Mouse (Mus musculus) liver, embryonic 14.5 days (tissue): ENCODE measurements around the gene Ppt1. TPM values are rescaled to one million over a fixed set of nuclear protein-coding genes. Genes with fewer than 3 reads are reported as not detected.

Experiments used
- ATAC-seq: fragments of 200-750 bp; cut with Nextera tagmentation; 2 replicates; pipeline ENCODE4 v1.8.0; 2017; ENCODE audit warnings: moderate number of reproducible peaks, mild to moderate bottlenecking, moderate library complexity; ENCODE audit not compliant: insufficient read depth
- DNase-seq, 3 experiments: peaks; one replicate each; pipeline ENCODE4 v3.0.0-alpha.2; 2012 to 2013; ENCODE audit warnings: low read depth in 3 of 3, low spot score in 3 of 3
- H3K27ac ChIP-seq: fragments of 300-500 bp; sonication (generic); 2 replicates; pipeline ENCODE4 v1.5.1; 2014; ENCODE audit warnings: moderate library complexity, mild to moderate bottlenecking, control low read depth, inconsistent platforms
- H3K27me3 ChIP-seq: fragments of 300-500 bp; sonication (generic); 2 replicates; pipeline ENCODE4 v1.6.1; 2014; ENCODE audit warnings: mild to moderate bottlenecking, low read length, moderate library complexity; ENCODE audit not compliant: control insufficient read depth, insufficient read depth
- H3K36me3 ChIP-seq: fragments of 300-500 bp; sonication (generic); replicated peaks from 2 replicates; pipeline ENCODE4 v1.6.1; 2014; ENCODE audit warnings: low read depth; ENCODE audit not compliant: control insufficient read depth, insufficient read depth
- H3K4me1 ChIP-seq, 2 experiments: fragments of 200-500 bp in 1 of 2; fragments of 300-500 bp in 1 of 2; sonication (generic) in 1 of 2; replicated peaks; 2 replicates each; pipeline ENCODE4 v1.6.1; 2012 to 2014; ENCODE audit warnings: antibody characterized with exemption in 1 of 2, inconsistent platforms in 1 of 2, low read length in 1 of 2; ENCODE audit not compliant: control insufficient read depth in 2 of 2, insufficient read depth in 2 of 2
- H3K4me2 ChIP-seq: fragments of 300-500 bp; sonication (generic); 2 replicates; pipeline ENCODE4 v1.6.1; 2014; ENCODE audit warnings: low read depth, mild to moderate bottlenecking, control low read depth, moderate library complexity
- H3K4me3 ChIP-seq, 2 experiments: fragments of 200-500 bp in 1 of 2; fragments of 300-500 bp in 1 of 2; sonication (generic) in 1 of 2; 2 replicates each; pipeline ENCODE4 v1.5.1; 2012 to 2014; ENCODE audit warnings: low read depth in 2 of 2, low read length in 2 of 2, mild to moderate bottlenecking in 2 of 2, control low read depth in 1 of 2, inconsistent platforms in 1 of 2, moderate library complexity in 1 of 2; ENCODE audit not compliant: insufficient read depth in 1 of 2
- H3K9ac ChIP-seq: fragments of 300-500 bp; sonication (generic); replicated peaks from 2 replicates; pipeline ENCODE4 v1.6.1; 2014; ENCODE audit warnings: mild to moderate bottlenecking, control low read depth, moderate library complexity
- H3K9me3 ChIP-seq: fragments of 300-500 bp; sonication (generic); 2 replicates; pipeline ENCODE4 v1.6.1; 2016; ENCODE audit warnings: low read length, mixed read lengths; ENCODE audit not compliant: control insufficient read depth
- CTCF ChIP-seq: IDR thresholded peaks from 2 replicates; pipeline ENCODE4 v1.5.1; 2016; ENCODE audit warnings: antibody characterized with exemption, low read depth, control low read depth
- EP300 ChIP-seq: IDR thresholded peaks from 2 replicates; pipeline ENCODE4 v1.6.1; 2016; ENCODE audit warnings: antibody characterized with exemption, low read depth
- WGBS: fragments of 180-500 bp; shearing (Covaris S2); extraction: QIAGEN DNeasy Blood & Tissue Kit; methylation state at CpG from one replicate; pipeline ENCODE4 v1.1.7; 2014; ENCODE audit not compliant: insufficient replicate concordance; 5-methylcytosine and 5-hydroxymethylcytosine counted together
- polyA plus RNA-seq, 2 experiments: library from polyadenylated mRNA; depleted of rRNA in 1 of 2; stranded (reverse) in 1 of 2; unstranded in 1 of 2; fragments of >200 nt; fragmentation: Nextera tagmentation in 1 of 2; extraction: Ambion mirVana in 1 of 2; gene quantifications; 2 replicates each; pipeline versions ENCODE4 v1.2.1 to v1.2.3; 2012 to 2014

Ppt1 gene
- polyA plus RNA-seq, 2 experiments: 10.4 to 17.6 TPM

DNA sequence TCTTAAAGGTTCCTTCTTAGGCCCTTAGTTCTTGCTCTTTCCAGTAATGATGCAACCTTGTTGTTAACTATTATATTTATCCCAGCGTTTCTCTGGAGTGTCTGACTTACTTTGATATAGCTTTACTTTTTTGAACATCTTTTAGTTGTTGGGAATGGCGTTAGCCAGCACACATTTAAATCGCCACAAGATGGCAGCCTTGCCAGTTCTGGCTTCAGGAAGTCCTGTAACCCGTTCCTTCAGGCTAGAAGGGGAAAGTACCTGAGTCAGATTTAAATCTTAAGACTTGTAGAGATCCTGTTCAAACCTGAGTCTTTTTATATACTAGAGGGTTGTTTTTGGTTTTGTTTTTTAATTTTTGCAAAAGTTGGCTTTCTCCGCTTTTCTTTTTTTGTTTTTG is 62.3 kb downstream of the Ppt1 start:
- Histone ChIP-seq H3K4me2 (no peak overlapping the region), H3K9ac (no peak overlapping the region), H3K4me3 (no peak overlapping the region), H3K27me3 (no peaks in the 10 kb centered on the region), H3K9me3 (no peaks in the 10 kb centered on the region), H3K4me1 (no peaks in the 10 kb centered on the region; a peak in 1 of 4 replicates), H3K27ac (no peak overlapping the region), H3K36me3 (no peaks in the 10 kb centered on the region)
- no peak for ATAC-seq
- DNase-seq: no peak
- no peak for TF ChIP-seq EP300
- TF ChIP-seq CTCF: peak; percentile 58
- WGBS: 17% methylated on average over 5 of the region's 5 CpGs

DNA sequence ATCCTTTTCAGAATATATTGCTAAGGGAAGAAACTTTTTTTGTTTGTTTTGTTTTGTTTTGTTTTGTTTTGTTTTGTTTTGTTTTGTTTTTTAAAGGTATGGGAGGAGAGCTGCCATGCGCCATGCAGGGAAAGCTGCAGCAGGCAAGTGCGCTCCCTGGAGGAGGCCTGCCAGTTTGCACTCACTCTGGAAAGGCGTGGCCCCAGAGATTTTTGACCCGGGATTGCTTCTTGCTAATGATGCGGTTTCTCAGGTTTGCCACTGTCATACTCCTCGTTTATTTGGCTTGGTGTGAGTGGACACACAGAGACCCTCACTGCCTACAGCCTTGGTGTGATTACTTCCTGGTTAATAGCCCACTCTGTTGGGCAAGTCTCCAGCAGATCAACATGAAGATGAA is 66.1 kb downstream of the Ppt1 start:
- no peak for DNase-seq
- H3K27ac ChIP-seq: no peak overlapping the region
- ATAC-seq: no peak
- H3K27me3 ChIP-seq: no peaks in the 10 kb centered on the region
- TF ChIP-seq EP300 (no peak), CTCF (peak; percentile 66)
- no peaks in the 10 kb centered on the region for H3K4me1 ChIP-seq
- H3K9ac ChIP-seq: no peak overlapping the region
- H3K4me2 ChIP-seq: no peak overlapping the region
- no peaks in the 10 kb centered on the region for H3K9me3 ChIP-seq
- H3K4me3 ChIP-seq: no peak overlapping the region
- WGBS: 24% methylated on average over 6 of the region's 6 CpGs
- no peaks in the 10 kb centered on the region for H3K36me3 ChIP-seq

GRCm38 (mm10) chr4:122903709-122904108 is 67.7 kb downstream of the Ppt1 start:
- no peaks in the 10 kb centered on the region for H3K27me3 ChIP-seq
- WGBS: 58% methylated on average over 3 of the region's 3 CpGs

DNA sequence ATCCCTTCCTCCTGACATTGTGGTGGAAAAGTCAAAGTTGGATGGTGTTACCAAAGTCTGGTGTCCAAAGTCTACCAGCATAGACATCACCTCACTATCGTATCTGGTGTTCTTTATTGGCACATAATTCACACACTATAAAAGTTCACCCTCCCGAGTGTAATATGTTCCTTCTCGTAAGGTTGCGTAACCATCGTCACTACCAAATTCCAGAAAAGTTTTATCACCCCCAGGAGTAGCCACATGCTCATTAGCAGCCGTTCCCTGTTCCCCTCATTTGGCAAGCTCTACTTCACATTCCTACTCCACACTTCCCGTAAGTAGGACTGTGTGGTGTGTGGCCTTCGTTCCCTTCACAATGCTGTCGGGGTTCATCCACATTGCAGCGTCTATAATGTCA is 69.3 kb downstream of the Ppt1 start:
- 71% methylated on average over 10 of the region's 10 CpGs for WGBS

More at GRCm38 (mm10) chr4:122903709-122904108, 67.7 kb downstream of the Ppt1 start:
- Histone ChIP-seq H3K4me1 (no peaks in the 10 kb centered on the region), H3K27ac (no peak overlapping the region), H3K9me3 (no peaks in the 10 kb centered on the region), H3K36me3 (no peaks in the 10 kb centered on the region), H3K9ac (no peak overlapping the region), H3K4me2 (no peak overlapping the region), H3K4me3 (no peak overlapping the region)
- DNase-seq (no peak), ATAC-seq (no peak)
- TF ChIP-seq CTCF (no peak), EP300 (no peak)

More for the DNA sequence above, 69.3 kb downstream of the Ppt1 start:
- no peak for ATAC-seq
- no peaks in the 10 kb centered on the region for H3K27me3 ChIP-seq
- H3K4me3 ChIP-seq: no peak overlapping the region
- TF ChIP-seq CTCF: no peak
- TF ChIP-seq EP300: no peak
- no peaks in the 10 kb centered on the region for H3K4me1 ChIP-seq
- no peak overlapping the region for H3K9ac ChIP-seq
- no peak for DNase-seq
- no peak overlapping the region for H3K27ac ChIP-seq
- H3K4me2 ChIP-seq: no peak overlapping the region
- H3K9me3 ChIP-seq: no peaks in the 10 kb centered on the region
- no peaks in the 10 kb centered on the region for H3K36me3 ChIP-seq

Other genes starting within 250 kb of the Ppt1 start
- not detected in 2 replicates for gene 9530002B09Rik, start 147.0 kb upstream of the Ppt1 start, polyA plus RNA-seq (2012; rRNA removed)
- gene 9530002B09Rik, start 147.0 kb upstream of the Ppt1 start, polyA plus RNA-seq (2014; fragmentation: Nextera tagmentation; extraction: Ambion mirVana): not detected in 2 replicates
- 24.2 and 28.3 TPM in 2 replicates for gene Cap1, start 49.8 kb downstream of the Ppt1 start, polyA plus RNA-seq (2012; rRNA removed)
- 26.8 and 27.3 TPM in 2 replicates for gene Cap1, start 49.8 kb downstream of the Ppt1 start, polyA plus RNA-seq (2014; fragmentation: Nextera tagmentation; extraction: Ambion mirVana)
- gene Mfsd2a, start 124.9 kb downstream of the Ppt1 start, polyA plus RNA-seq (2012; rRNA removed): 0.03 and 0.08 TPM in 2 replicates
- gene Mfsd2a, start 124.9 kb downstream of the Ppt1 start, polyA plus RNA-seq (2014; fragmentation: Nextera tagmentation; extraction: Ambion mirVana): 0.22 TPM in 1 of 2 replicates, not detected in the other
- gene Mycl, start 159.4 kb downstream of the Ppt1 start, polyA plus RNA-seq (2012; rRNA removed): 0.37 and 0.53 TPM in 2 replicates
- gene Mycl, start 159.4 kb downstream of the Ppt1 start, polyA plus RNA-seq (2014; fragmentation: Nextera tagmentation; extraction: Ambion mirVana): 0.44 and 0.52 TPM in 2 replicates
- gene Trit1, start 180.4 kb downstream of the Ppt1 start, polyA plus RNA-seq (2012; rRNA removed): 2.4 and 3.7 TPM in 2 replicates
- gene Trit1, start 180.4 kb downstream of the Ppt1 start, polyA plus RNA-seq (2014; fragmentation: Nextera tagmentation; extraction: Ambion mirVana): 5.2 and 5.3 TPM in 2 replicates